8 mouse cellular contexts compared by ENCODE assay signal in genomic region chr3:95658868-95659712, GRCm38 (mm10). TPM values are rescaled to one million over a fixed set of nuclear protein-coding genes. Genes with fewer than 3 reads are reported as not detected.
DNase-seq lines count a peak whose midpoint lies in the region; ATAC-seq and TF ChIP-seq lines count a peak whose summit lies in the region.

No protein-coding gene starts in this region.

- TF ChIP-seq POLR2A in limb, embryonic 14.5 days (IDR thresholded peaks at IDR 0.05; ENCODE audit: borderline replicate concordance, extremely low read depth, insufficient read depth, insufficient read length), result 0 out of 2 replicates have a peak, but pooled peaks have one; percentile 42

- peak overlapping the region; percentile 81 for H3K4me3 ChIP-seq in embryonic facial prominence, embryonic 10.5 days
- peak overlapping the region; percentile 99 for H3K4me3 ChIP-seq in intestine, postnatal 0 days (ENCODE audit: low read depth, low read length)
- H3K4me3 ChIP-seq in limb, embryonic 14.5 days (replicated peaks; ENCODE audit: low read length), result peak overlapping the region; percentile 72
- H3K4me3 ChIP-seq in midbrain, embryonic 15.5 days, result peak overlapping the region; percentile 90

- peak; percentile 54 for DNase-seq in ovary, adult 18-20 months (ENCODE audit: low spot score)
- no peak for DNase-seq in ovary, postnatal 10 days (ENCODE audit: low spot score)
- peak; percentile 87 for DNase-seq in embryonic facial prominence, embryonic 10.5 days (ENCODE audit: low spot score)
- peak; percentile 92 for DNase-seq in limb, embryonic 14.5 days (ENCODE audit: low spot score)
- peak; percentile 60 to 87 for DNase-seq in spleen, postnatal 4 days (ENCODE audit: low spot score in 2 of 2)

- H3K4me1 ChIP-seq in embryonic facial prominence, embryonic 10.5 days, result peaks cover 42% of the 10 kb centered on the region
- peaks cover 4% of the 10 kb centered on the region; the same call in 1 of the 2 replicates for H3K4me1 ChIP-seq in intestine, postnatal 0 days (replicated peaks; ENCODE audit: control insufficient read depth, insufficient read depth, low read length)
- H3K4me1 ChIP-seq in limb, embryonic 14.5 days (ENCODE audit: control insufficient read depth, insufficient read depth, low read length), result peaks cover 29% of the 10 kb centered on the region
- H3K4me1 ChIP-seq in midbrain, embryonic 15.5 days, result peaks cover 47% of the 10 kb centered on the region

- H3K9ac ChIP-seq in intestine, postnatal 0 days (ENCODE audit: low read depth, low read length), result peak overlapping the region; percentile 99
- H3K9ac ChIP-seq in limb, embryonic 14.5 days (ENCODE audit: low read depth, low read length, severe bottlenecking), result peak overlapping the region; percentile 97
- peak overlapping the region; percentile 97 for H3K9ac ChIP-seq in midbrain, embryonic 15.5 days

- peak overlapping the region; percentile 99 for H3K27ac ChIP-seq in embryonic facial prominence, embryonic 10.5 days (replicated peaks)
- H3K27ac ChIP-seq in intestine, postnatal 0 days (ENCODE audit: low read depth, low read length), result peak overlapping the region; percentile 99
- peak overlapping the region; percentile 99 for H3K27ac ChIP-seq in limb, embryonic 14.5 days (replicated peaks; ENCODE audit: low read depth, low read length)
- H3K27ac ChIP-seq in midbrain, embryonic 15.5 days, result peak overlapping the region; percentile 98

- no peaks in the 10 kb centered on the region for H3K27me3 ChIP-seq in embryonic facial prominence, embryonic 10.5 days (replicated peaks; ENCODE audit: low read depth, poor library complexity, severe bottlenecking)
- no peaks in the 10 kb centered on the region for H3K27me3 ChIP-seq in intestine, postnatal 0 days (replicated peaks; ENCODE audit: control insufficient read depth, insufficient read depth, low read length)
- H3K27me3 ChIP-seq in limb, embryonic 14.5 days (ENCODE audit: control insufficient read depth, insufficient read depth, low read length), result no peaks in the 10 kb centered on the region
- no peaks in the 10 kb centered on the region for H3K27me3 ChIP-seq in midbrain, embryonic 15.5 days (replicated peaks)

- WGBS in embryonic facial prominence, embryonic 10.5 days, result under 1% methylated on average over 113 of the region's 113 CpGs
- under 1% methylated on average over 88 of the region's 113 CpGs for WGBS in intestine, postnatal 0 days
- WGBS in limb, embryonic 14.5 days, result under 1% methylated on average over 45 of the region's 113 CpGs
- under 1% methylated on average over 91 of the region's 113 CpGs for WGBS in midbrain, embryonic 15.5 days

- peak; percentile 38 for ATAC-seq in granulocyte monocyte progenitor cell, adult 5-6 weeks (replicated peaks; ENCODE audit: poor library complexity, severe bottlenecking)
- peak; percentile 23 for ATAC-seq in intestine, postnatal 0 days
- peak; percentile 53 for ATAC-seq in limb, embryonic 14.5 days (ENCODE audit: low FRiP score, low read depth)
- peak; percentile 81 for ATAC-seq in midbrain, embryonic 15.5 days (replicated peaks)

- H3K36me3 ChIP-seq in embryonic facial prominence, embryonic 10.5 days (replicated peaks), result peaks cover 41% of the 10 kb centered on the region
- H3K36me3 ChIP-seq in intestine, postnatal 0 days (ENCODE audit: control insufficient read depth, insufficient read depth), result peaks cover 12% of the 10 kb centered on the region; the same call in 1 of the 2 replicates
- peaks cover 38% of the 10 kb centered on the region for H3K36me3 ChIP-seq in limb, embryonic 14.5 days (ENCODE audit: control insufficient read depth, insufficient read depth, low read length)
- H3K36me3 ChIP-seq in midbrain, embryonic 15.5 days (replicated peaks), result no peaks in the 10 kb centered on the region; the same call in 1 of the 2 replicates

- H3K4me2 ChIP-seq in intestine, postnatal 0 days (replicated peaks; ENCODE audit: low read depth), result peak overlapping the region; percentile 71
- peak overlapping the region; percentile 90 for H3K4me2 ChIP-seq in limb, embryonic 14.5 days (replicated peaks; ENCODE audit: low read depth, low read length, severe bottlenecking)
- peak overlapping the region; percentile 59 for H3K4me2 ChIP-seq in midbrain, embryonic 15.5 days

- no peaks in the 10 kb centered on the region for H3K9me3 ChIP-seq in embryonic facial prominence, embryonic 10.5 days
- no peaks in the 10 kb centered on the region for H3K9me3 ChIP-seq in intestine, postnatal 0 days (ENCODE audit: control insufficient read depth)
- no peaks in the 10 kb centered on the region for H3K9me3 ChIP-seq in limb, embryonic 14.5 days (ENCODE audit: control insufficient read depth, low read length)
- H3K9me3 ChIP-seq in midbrain, embryonic 15.5 days, result no peaks in the 10 kb centered on the region

- peak; percentile 6; the same call in 1 of the 2 replicates for TF ChIP-seq CTCF in intestine, postnatal 0 days (IDR thresholded peaks at IDR 0.05; ENCODE audit: low read depth)

RNA-seq across cellular contexts. Expression of gene Mcl1, which starts 0.5 kb away (rescaled TPM):
- polyA plus RNA-seq in embryonic facial prominence, embryonic 10.5 days (2016; fragmentation: Nextera tagmentation; extraction: Ambion mirVana), result 49.5 and 50.0 TPM in 2 replicates
- total RNA-seq in granulocyte monocyte progenitor cell, adult 5-6 weeks (2014; fragmentation: Nextera tagmentation), result 88.5 and 94.4 TPM in 2 replicates
- 123 and 124 TPM in 2 replicates for total RNA-seq in granulocyte monocyte progenitor cell, adult 5-6 weeks (2017)
- 52.4 and 53.3 TPM in 2 replicates for polyA plus RNA-seq in intestine, postnatal 0 days (2015; fragmentation: Nextera tagmentation; extraction: Ambion mirVana)
- polyA plus RNA-seq in limb, embryonic 14.5 days (2012; rRNA removed), result 64.5 and 72.1 TPM in 2 replicates
- 67.8 and 73.5 TPM in 2 replicates for polyA plus RNA-seq in limb, embryonic 14.5 days (2014; fragmentation: Nextera tagmentation; extraction: Ambion mirVana)
- polyA plus RNA-seq in midbrain, embryonic 15.5 days (2015; fragmentation: Nextera tagmentation; extraction: Ambion mirVana), result 47.8 and 47.9 TPM in 2 replicates

RNA-seq across cellular contexts. Expression of gene Adamtsl4, which starts 28.6 kb away (rescaled TPM):
- 1.00 and 1.6 TPM in 2 replicates for polyA plus RNA-seq in embryonic facial prominence, embryonic 10.5 days (2016; fragmentation: Nextera tagmentation; extraction: Ambion mirVana)
- total RNA-seq in granulocyte monocyte progenitor cell, adult 5-6 weeks (2014; fragmentation: Nextera tagmentation), result 0.23 and 1.4 TPM in 2 replicates
- total RNA-seq in granulocyte monocyte progenitor cell, adult 5-6 weeks (2017), result 0.17 TPM in 1 of 2 replicates, not detected in the other
- 3.2 and 3.8 TPM in 2 replicates for polyA plus RNA-seq in intestine, postnatal 0 days (2015; fragmentation: Nextera tagmentation; extraction: Ambion mirVana)
- 3.3 and 3.6 TPM in 2 replicates for polyA plus RNA-seq in limb, embryonic 14.5 days (2012; rRNA removed)
- polyA plus RNA-seq in limb, embryonic 14.5 days (2014; fragmentation: Nextera tagmentation; extraction: Ambion mirVana), result 2.8 and 3.4 TPM in 2 replicates
- 1.0 TPM in 2 replicates for polyA plus RNA-seq in midbrain, embryonic 15.5 days (2015; fragmentation: Nextera tagmentation; extraction: Ambion mirVana)

RNA-seq across cellular contexts. Expression of gene Ensa, which starts 34.3 kb away (rescaled TPM):
- polyA plus RNA-seq in embryonic facial prominence, embryonic 10.5 days (2016; fragmentation: Nextera tagmentation; extraction: Ambion mirVana), result 79.1 and 79.7 TPM in 2 replicates
- total RNA-seq in granulocyte monocyte progenitor cell, adult 5-6 weeks (2014; fragmentation: Nextera tagmentation), result 44.2 and 44.3 TPM in 2 replicates
- total RNA-seq in granulocyte monocyte progenitor cell, adult 5-6 weeks (2017), result 47.7 and 63.0 TPM in 2 replicates
- 44.0 and 48.2 TPM in 2 replicates for polyA plus RNA-seq in intestine, postnatal 0 days (2015; fragmentation: Nextera tagmentation; extraction: Ambion mirVana)
- polyA plus RNA-seq in limb, embryonic 14.5 days (2012; rRNA removed), result 32.6 and 43.4 TPM in 2 replicates
- 67.8 and 74.7 TPM in 2 replicates for polyA plus RNA-seq in limb, embryonic 14.5 days (2014; fragmentation: Nextera tagmentation; extraction: Ambion mirVana)
- polyA plus RNA-seq in midbrain, embryonic 15.5 days (2015; fragmentation: Nextera tagmentation; extraction: Ambion mirVana), result 123 and 133 TPM in 2 replicates

Comparison
In these comparisons a context has a peak if more than half of its experiments do, and no peak if none do; other contexts are left out.
1. ATAC-seq: peak in every context shown above with its lines; median percentile 81 in midbrain, embryonic 15.5 days; 53 in limb, embryonic 14.5 days; 38 in granulocyte monocyte progenitor cell, adult 5-6 weeks; 23 in intestine, postnatal 0 days.